Mouse (Mus musculus) c-Kit-positive CD71-positive TER-119-positive erythroid progenitor cells, embryonic 14.5 days (primary cell): ENCODE data around the gene Xlr4b.
A peak's percentile ranks its signal among the peaks of the same experiment; 100 is the strongest.
"Not testable (repeated sequence)": the region's sequence is repeated elsewhere in the genome, so short reads cannot be mapped to it uniquely, and the experiment has no call there.

Experiments used
- DNase-seq: peaks from one replicate; pipeline ENCODE4 v3.0.0-alpha.2; 2013; ENCODE audit warnings: low spot score

Xlr4b gene

GRCm38 (mm10) chrX:73213819-73214564 lies at the start of gene Xlr4b:
TSS of gene Xlr4b (plus strand) at chrX:73214333.
- DNase-seq, result not testable (repeated sequence)

DNA sequence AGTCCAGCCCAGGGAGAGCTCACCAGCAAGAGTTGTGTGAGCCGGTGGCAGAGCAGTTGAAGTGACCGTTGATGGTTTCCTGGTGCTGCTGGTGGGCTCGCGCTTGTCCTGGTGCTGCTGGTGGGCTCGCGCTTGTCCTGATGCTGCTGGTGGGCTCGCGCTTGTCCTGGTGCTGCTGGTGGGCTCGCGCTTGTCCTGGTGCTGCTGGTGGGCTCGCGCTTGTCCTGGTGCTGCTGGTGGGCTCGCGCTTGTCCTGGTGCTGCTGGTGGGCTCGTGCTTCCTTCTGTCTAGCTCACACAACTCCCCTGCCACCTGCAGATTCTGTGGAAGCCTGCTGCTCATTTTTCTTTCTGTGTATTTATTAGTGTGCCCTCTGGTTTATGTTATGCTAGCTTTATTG lies 37.2 kb upstream of the Xlr4b start, which contains the start of gene Spin2d:
Spin2d (minus strand) TSS at position 101 of the 400 bp plus-strand sequence.
- DNase-seq, result not testable (repeated sequence)

GRCm38 (mm10) chrX:73191934-73192333 lies 22.2 kb upstream of the Xlr4b start, which contains the start of gene Xlr3b:
TSS of gene Xlr3b (plus strand) at chrX:73192207.
- not testable (repeated sequence) for DNase-seq

- no peak for DNase-seq
These were observed 11.2 kb downstream of the Xlr4b start for GRCm38 (mm10) chrX:73225365-73225764.

GRCm38 (mm10) chrX:73227914-73228605 lies 13.9 kb downstream of the Xlr4b start, which contains the start of gene F8a:
TSS of gene F8a (plus strand) at chrX:73228291.
- peak; percentile 59 for DNase-seq

GRCm38 (mm10) chrX:73228606-73229214 lies 14.6 kb downstream of the Xlr4b start:
- peak; percentile 10 for DNase-seq

- peak; percentile 4 for DNase-seq
These were observed 15.2 kb downstream of the Xlr4b start for GRCm38 (mm10) chrX:73229288-73229687.

DNA sequence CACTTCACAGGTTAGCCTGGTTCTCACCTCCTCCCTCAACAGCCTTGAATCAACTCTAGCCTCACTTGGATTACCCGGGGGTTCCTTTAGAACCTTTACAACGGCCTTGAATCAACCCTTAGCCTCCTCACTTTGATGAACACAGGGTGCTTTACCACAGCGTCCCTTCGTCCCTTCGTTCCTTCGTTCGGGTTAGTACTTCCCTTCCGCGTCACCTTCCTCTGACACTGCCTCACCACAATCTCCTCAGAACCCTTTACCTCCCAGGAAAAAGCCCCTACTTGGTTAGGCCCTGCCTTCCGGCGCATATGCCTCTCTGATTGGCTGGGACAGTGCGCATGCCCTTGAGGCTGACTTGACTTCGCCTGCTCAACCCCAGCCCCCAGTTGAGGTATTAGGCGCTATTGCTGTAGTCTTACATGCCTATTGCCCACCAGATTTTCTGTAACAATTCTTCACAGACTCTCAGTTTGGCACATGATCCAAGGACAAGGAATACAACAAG lies 28.7 kb downstream of the Xlr4b start, which contains the start of gene Xlr4c:
Xlr4c (minus strand) TSS at position 310 of the 505 bp plus-strand sequence.
- DNase-seq, result not testable (repeated sequence)

DNA sequence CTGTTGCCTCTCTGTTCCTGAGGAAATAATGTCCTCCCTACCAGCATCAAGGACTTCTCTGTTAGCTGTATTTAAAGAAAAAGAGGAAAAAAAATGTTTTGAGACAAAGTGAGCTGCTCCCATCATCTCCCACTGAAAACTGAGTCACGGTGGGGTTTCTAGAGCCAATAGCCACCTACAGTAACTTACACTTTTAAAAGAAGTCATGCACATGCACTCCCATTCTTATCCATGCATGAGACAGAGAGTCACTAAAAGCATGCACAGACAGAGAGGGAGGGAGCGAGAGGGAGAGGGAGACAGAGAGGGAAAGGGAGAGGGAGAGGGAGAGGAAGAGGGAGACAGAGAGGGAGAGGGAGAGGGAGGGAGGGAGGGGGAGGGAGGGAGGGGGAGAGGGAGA lies 48.3 kb downstream of the Xlr4b start:
- not testable (repeated sequence) for DNase-seq

DNA sequence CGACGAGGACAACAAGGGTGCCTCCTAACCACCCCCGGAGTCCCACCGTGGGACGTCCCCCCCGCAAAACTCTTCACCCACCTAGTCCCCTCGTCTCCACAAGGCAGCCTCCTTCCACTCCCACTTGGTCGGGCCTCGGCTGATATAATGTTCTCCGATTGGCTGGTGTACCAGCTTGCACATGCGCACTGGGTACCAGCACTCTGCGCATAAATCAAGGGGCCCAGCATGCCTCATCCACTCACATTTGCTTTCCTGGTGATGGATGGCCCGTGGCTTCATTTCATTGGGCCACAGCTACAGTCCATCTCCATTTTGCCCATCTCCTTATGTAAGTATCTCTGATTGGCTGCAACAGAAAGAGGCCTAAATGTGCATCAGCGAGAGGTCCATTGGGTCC lies 51.1 kb downstream of the Xlr4b start, which contains the start of gene Xlr3c:
Xlr3c (minus strand) TSS at position 121 of the 400 bp plus-strand sequence.
- DNase-seq, result not testable (repeated sequence)
